Mouse (Mus musculus): ENCODE results near the gene Ostm1.

Gene Ostm1

GRCm38 (mm10) chr10:42630596-42631355, 47.2 kb downstream of the Ostm1 start:
- DNase-seq (ENCODE audit: low spot score) = no peak

- DNase-seq (ENCODE audit: low spot score) = no peak
These were observed 48.3 kb downstream of the Ostm1 start for GRCm38 (mm10) chr10:42631754-42632452.

- no peak for DNase-seq (ENCODE audit: low spot score)
These were observed 49.1 kb downstream of the Ostm1 start for GRCm38 (mm10) chr10:42632453-42633360.

GRCm38 (mm10) chr10:42633361-42634121, 49.9 kb downstream of the Ostm1 start:
- no peak for DNase-seq (ENCODE audit: low spot score)

GRCm38 (mm10) chr10:42634122-42634720, 50.6 kb downstream of the Ostm1 start:
- DNase-seq (ENCODE audit: low spot score) = no peak

- no peak for DNase-seq (ENCODE audit: low spot score)
These were observed 51.4 kb downstream of the Ostm1 start for GRCm38 (mm10) chr10:42635046-42635445.

GRCm38 (mm10) chr10:42635566-42636359, 52.1 kb downstream of the Ostm1 start:
- DNase-seq (ENCODE audit: low spot score) = no peak

- DNase-seq (ENCODE audit: low spot score) = no peak
These were observed 52.9 kb downstream of the Ostm1 start for GRCm38 (mm10) chr10:42636360-42637182.

- DNase-seq (ENCODE audit: low spot score) = peak; percentile 77
These were observed 53.7 kb downstream of the Ostm1 start for GRCm38 (mm10) chr10:42637183-42637788.

GRCm38 (mm10) chr10:42639856-42640255, 56.2 kb downstream of the Ostm1 start:
- DNase-seq (ENCODE audit: low spot score) = no peak

- DNase-seq (ENCODE audit: low spot score) = no peak
These were observed 60.0 kb downstream of the Ostm1 start for GRCm38 (mm10) chr10:42643638-42644037.

- DNase-seq (ENCODE audit: low spot score) = no peak
These were observed 62.7 kb downstream of the Ostm1 start for GRCm38 (mm10) chr10:42646340-42646739.

GRCm38 (mm10) chr10:42661916-42662315, 78.3 kb downstream of the Ostm1 start:
- no peak for DNase-seq (ENCODE audit: low spot score)

GRCm38 (mm10) chr10:42669970-42670369, 86.3 kb downstream of the Ostm1 start:
- no peak for DNase-seq (ENCODE audit: low spot score)

- no peak for DNase-seq (ENCODE audit: low spot score)
These were observed 89.2 kb downstream of the Ostm1 start for GRCm38 (mm10) chr10:42672798-42673197.

- DNase-seq (ENCODE audit: low spot score) = no peak
These were observed 91.9 kb downstream of the Ostm1 start for GRCm38 (mm10) chr10:42675571-42675970.

GRCm38 (mm10) chr10:42678331-42678730, 94.7 kb downstream of the Ostm1 start:
- DNase-seq (ENCODE audit: low spot score) = no peak

- DNase-seq (ENCODE audit: low spot score) = peak; percentile 82
These were observed 95.2 kb downstream of the Ostm1 start for GRCm38 (mm10) chr10:42678755-42679364.

GRCm38 (mm10) chr10:42679586-42679985, 96.0 kb downstream of the Ostm1 start:
- peak; percentile 16 for DNase-seq (ENCODE audit: low spot score)

Measured in adipocyte (in vitro differentiated cells).